Mouse (Mus musculus): ENCODE results near the gene Acot1. TPM values are rescaled to one million over a fixed set of nuclear protein-coding genes. Genes with fewer than 3 reads are reported as not detected.
"Not testable (repeated sequence)": the region's sequence is repeated elsewhere in the genome, so short reads cannot be mapped to it uniquely, and the experiment has no call there.

Acot1 gene
- polyA plus RNA-seq, 1 experiment from 2014 or later: 39.7 TPM

DNA sequence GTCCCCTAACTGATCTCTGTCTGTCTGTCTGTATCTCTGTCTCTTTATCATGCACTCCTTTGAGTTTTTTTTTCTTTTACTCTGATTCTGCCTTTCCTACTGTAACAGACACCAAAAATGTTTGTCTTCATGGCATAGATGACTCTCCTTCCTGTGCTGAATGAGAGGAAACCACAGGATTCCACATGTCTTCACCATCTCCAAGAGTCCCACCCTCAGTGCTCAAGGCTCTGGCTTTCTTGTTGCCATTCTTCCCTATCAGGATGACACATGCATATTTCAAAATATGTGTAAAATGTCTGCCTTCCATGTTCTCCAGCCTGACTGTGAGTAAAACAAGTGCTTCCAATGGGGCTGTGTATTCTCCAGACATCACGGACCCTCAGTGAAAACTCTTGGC lies 37.6 kb downstream of the Acot1 start:
- H3K27ac ChIP-seq: no peak overlapping the region
- no peak overlapping the region for H3K4me3 ChIP-seq
- ATAC-seq (ENCODE audit: insufficient number of reproducible peaks, insufficient read depth, low FRiP score, low TSS enrichment): no peak
- H3K4me2 ChIP-seq (replicated peaks): no peak overlapping the region
- no peaks in the 10 kb centered on the region for H3K4me1 ChIP-seq
- no peak overlapping the region for H3K9ac ChIP-seq
- 0 out of 2 replicates have a peak, but pooled peaks cover 6% of the 10 kb centered on the region for H3K9me3 ChIP-seq
- 91% methylated on average over 1 of the region's 1 CpGs for WGBS
- H3K36me3 ChIP-seq: no peaks in the 10 kb centered on the region
- no peaks in the 10 kb centered on the region for H3K27me3 ChIP-seq

DNA sequence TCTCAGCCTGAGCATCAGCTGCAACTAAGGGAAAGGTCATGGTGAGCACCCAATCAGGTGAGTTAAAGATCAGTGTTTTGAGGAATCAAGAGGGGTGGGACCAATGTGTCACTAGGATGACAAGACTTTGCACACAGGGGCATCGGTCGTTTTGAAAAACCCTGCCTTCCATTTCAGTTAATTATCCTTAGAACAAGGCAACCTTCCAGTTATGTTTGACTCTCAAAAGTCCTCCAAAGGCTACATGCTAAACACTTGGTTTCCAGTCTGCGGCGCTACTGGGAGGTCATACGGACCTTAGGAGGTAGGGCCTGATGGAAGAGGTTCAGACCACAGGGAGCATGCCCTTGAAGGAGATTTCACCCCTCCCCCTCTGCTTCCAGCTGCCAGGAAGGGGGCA lies 41.5 kb downstream of the Acot1 start:
- H3K36me3 ChIP-seq; H3K9ac ChIP-seq; H3K27ac ChIP-seq; ATAC-seq (ENCODE audit: insufficient number of reproducible peaks, insufficient read depth, low FRiP score, low TSS enrichment); H3K9me3 ChIP-seq; H3K4me1 ChIP-seq; H3K4me3 ChIP-seq; H3K4me2 ChIP-seq (replicated peaks): not testable (repeated sequence)
- 87% methylated on average over 5 of the region's 5 CpGs for WGBS
- peaks cover 17% of the 10 kb centered on the region; the same call in 1 of the 2 replicates for H3K27me3 ChIP-seq

DNA sequence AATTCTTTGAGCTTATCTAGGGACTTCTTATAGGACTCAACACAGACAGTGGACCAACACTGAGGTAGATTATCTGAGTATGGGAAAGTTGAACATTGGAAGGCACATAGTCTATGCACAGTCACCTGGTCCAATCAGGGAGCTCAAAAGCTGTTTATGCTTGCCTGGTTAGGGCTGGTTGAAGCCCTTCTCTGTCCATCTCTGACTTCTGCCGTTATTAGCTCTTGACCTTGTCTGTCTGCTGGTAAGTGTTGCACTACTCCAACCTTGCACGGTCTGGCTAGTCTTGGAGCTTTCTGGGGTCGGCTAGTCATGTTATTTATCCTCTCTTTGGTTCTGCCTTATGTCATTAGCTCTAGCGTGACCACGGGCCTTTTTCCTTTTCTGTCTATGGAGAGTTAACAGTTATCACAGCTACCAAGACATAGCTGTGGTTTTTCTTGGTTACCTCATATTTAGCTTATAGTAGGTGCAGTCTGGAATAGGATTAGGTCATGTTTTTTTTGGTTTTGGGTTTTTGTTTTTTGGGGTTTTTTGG lies 42.7 kb downstream of the Acot1 start, which contains the start of gene Acot3:
TSS of gene Acot3 (plus strand) at position 208 of the 538 bp plus-strand sequence.
- WGBS: 78% methylated on average over 5 of the region's 5 CpGs
- no peak for ATAC-seq (ENCODE audit: insufficient number of reproducible peaks, insufficient read depth, low FRiP score, low TSS enrichment)
- peak within 1 kb of the TSS; percentile 47; the same call in 1 of the 2 replicates for H3K4me3 ChIP-seq
- peaks cover 17% of the 10 kb centered on the region; the same call in 1 of the 2 replicates for H3K27me3 ChIP-seq
- no peaks in the 10 kb centered on the region for H3K4me1 ChIP-seq
- no peaks in the 10 kb centered on the region for H3K36me3 ChIP-seq
- no peak within 1 kb of the TSS for H3K4me2 ChIP-seq (replicated peaks)
- no peak within 1 kb of the TSS for H3K9ac ChIP-seq
- H3K9me3 ChIP-seq: 0 out of 2 replicates have a peak, but pooled peaks cover 6% of the 10 kb centered on the region
- H3K27ac ChIP-seq: no peak within 1 kb of the TSS

DNA sequence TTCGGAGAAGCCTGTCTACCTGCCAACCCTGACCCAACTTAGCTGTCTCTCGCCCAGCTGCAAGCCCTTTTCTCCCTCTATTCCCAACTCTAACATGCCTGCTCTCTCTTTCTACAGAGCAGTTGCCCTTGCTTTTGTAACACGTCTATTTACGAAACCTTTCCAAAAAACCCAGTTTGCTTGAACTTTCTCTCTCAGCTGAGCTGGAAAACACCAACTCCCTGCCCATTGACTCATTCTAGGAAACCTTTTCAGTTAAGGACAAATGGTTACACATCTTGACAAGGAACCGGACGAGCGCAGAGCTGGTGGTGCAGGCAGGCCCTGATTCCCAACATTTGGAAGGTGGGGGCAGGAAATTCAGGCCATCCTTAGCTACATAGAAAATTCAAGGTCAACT lies 43.3 kb downstream of the Acot1 start:
- H3K36me3 ChIP-seq: no peaks in the 10 kb centered on the region
- no peak overlapping the region for H3K4me3 ChIP-seq
- H3K9ac ChIP-seq: no peak overlapping the region
- no peaks in the 10 kb centered on the region for H3K4me1 ChIP-seq
- no peak overlapping the region for H3K27ac ChIP-seq
- H3K27me3 ChIP-seq: peaks cover 17% of the 10 kb centered on the region; the same call in 1 of the 2 replicates
- 0 out of 2 replicates have a peak, but pooled peaks cover 6% of the 10 kb centered on the region for H3K9me3 ChIP-seq
- no peak overlapping the region for H3K4me2 ChIP-seq (replicated peaks)
- no peak for ATAC-seq (ENCODE audit: insufficient number of reproducible peaks, insufficient read depth, low FRiP score, low TSS enrichment)
- WGBS: 85% methylated on average over 7 of the region's 7 CpGs

DNA sequence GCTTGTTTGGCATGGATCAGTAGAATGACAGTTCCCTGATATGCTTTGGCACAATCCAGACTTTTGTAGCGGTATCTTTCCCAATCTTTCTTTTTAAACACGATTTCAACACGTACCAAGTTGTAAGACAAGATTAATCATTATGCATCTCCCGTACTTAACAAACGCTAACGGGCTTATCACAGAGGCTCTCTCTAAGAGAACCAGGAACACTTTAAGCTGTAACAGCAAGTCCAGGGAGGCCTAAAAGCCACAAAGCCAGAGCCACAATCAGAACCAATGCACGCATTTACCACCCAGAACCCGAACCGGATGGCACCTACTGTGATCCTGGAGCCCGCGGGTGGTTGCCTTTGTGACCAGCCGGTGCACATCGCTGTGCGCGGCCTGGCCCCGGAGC lies 43.9 kb downstream of the Acot1 start:
- H3K27ac ChIP-seq: no peak overlapping the region

DNA sequence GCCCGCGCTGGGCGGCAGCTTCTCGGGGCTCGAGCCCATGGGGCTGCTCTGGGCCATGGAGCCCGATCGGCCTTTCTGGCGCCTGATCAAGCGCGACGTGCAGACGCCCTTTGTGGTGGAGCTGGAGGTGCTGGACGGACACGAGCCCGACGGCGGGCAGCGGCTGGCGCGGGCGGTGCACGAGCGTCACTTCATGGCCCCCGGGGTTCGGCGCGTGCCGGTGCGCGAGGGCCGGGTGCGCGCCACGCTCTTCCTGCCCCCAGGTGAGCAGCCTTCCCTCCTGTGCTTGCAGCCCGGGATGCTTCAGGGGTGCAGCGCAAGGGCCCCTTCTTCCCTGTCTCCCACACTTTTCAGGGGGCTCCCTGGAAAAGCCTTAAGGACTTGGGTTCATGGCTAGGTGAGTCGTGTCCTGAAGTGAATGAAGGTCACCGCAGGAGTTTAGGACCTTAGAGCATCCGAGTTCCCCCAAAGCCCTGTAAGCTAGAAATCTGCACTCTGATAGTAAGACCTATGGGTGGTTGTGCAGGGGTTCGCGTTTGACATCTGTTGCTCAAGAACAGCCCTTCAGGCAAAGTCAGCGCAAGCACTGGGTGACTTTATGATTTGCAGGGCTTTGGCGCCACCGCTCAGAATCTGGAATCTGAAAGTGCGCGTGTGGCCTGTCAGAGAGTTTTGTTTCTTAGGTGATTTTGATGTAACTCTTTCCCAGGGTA lies 44.5 kb downstream of the Acot1 start:
- Histone ChIP-seq H3K4me1 (no peaks in the 10 kb centered on the region), H3K36me3 (no peaks in the 10 kb centered on the region), H3K4me3 (peak overlapping the region; percentile 47), H3K27ac (no peak overlapping the region), H3K9ac (peak overlapping the region; percentile 55), H3K9me3 (no peaks in the 10 kb centered on the region), H3K27me3 (peaks cover 17% of the 10 kb centered on the region; the same call in 1 of the 2 replicates), H3K4me2 (replicated peaks) (peak overlapping the region; percentile 86)
- WGBS: 2% methylated on average over 40 of the region's 46 CpGs
- ATAC-seq (ENCODE audit: insufficient number of reproducible peaks, insufficient read depth, low FRiP score, low TSS enrichment): no peak

More for the DNA sequence above, 43.9 kb downstream of the Acot1 start:
- no peaks in the 10 kb centered on the region for H3K4me1 ChIP-seq
- H3K36me3 ChIP-seq: no peaks in the 10 kb centered on the region
- H3K4me3 ChIP-seq: peak overlapping the region; percentile 47
- peaks cover 17% of the 10 kb centered on the region; the same call in 1 of the 2 replicates for H3K27me3 ChIP-seq
- peak overlapping the region; percentile 86 for H3K4me2 ChIP-seq (replicated peaks)
- H3K9ac ChIP-seq: peak overlapping the region; percentile 21
- ATAC-seq (ENCODE audit: insufficient number of reproducible peaks, insufficient read depth, low FRiP score, low TSS enrichment): no peak
- H3K9me3 ChIP-seq: 0 out of 2 replicates have a peak, but pooled peaks cover 4% of the 10 kb centered on the region
- WGBS: 14% methylated on average over 16 of the region's 16 CpGs

DNA sequence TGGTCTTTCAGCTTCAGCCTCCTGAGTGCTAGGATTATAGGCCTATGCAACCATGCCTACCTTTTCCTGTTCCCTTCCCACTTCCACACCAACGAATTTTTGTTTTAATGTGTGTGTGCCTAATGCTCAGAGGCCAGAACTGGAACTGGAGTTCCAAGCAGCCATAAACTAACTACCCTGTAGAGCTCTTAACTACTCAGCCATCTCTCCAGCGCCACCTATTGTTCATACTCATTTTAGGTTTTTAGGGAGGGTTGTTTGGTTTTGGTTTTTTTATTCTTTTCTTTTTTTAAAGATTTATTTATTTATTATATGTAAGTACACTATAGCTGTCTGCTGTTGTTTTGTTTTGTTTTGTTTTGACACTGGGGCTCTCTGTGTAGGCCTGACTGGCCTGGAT lies 51.7 kb downstream of the Acot1 start:
- ATAC-seq (ENCODE audit: insufficient number of reproducible peaks, insufficient read depth, low FRiP score, low TSS enrichment): no peak
- Histone ChIP-seq H3K9me3 (no peaks in the 10 kb centered on the region), H3K27ac (no peak overlapping the region), H3K27me3 (no peaks in the 10 kb centered on the region), H3K4me3 (no peak overlapping the region), H3K36me3 (no peaks in the 10 kb centered on the region), H3K4me2 (replicated peaks) (no peak overlapping the region), H3K4me1 (no peaks in the 10 kb centered on the region), H3K9ac (no peak overlapping the region)
- WGBS: 33% methylated on average over 2 of the region's 2 CpGs

DNA sequence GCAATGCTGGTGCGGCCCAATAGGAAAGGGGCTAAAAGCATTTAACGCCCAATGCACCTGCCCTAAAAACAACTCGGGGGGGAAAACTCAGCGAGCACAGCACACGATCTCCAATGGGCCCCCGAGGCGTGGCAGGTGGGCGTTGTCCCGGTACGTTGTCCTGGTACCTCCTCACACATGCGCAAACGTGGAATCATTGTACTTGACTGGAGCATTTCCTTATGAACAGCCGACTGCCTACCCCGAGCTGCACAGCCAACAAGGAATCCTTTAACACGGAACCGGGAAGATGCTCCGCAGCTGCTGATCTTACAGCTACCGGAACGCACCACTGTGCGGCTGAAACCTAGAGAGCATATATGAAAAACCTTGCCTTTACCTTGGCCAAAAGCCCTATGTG lies 53.0 kb downstream of the Acot1 start:
- Histone ChIP-seq H3K36me3 (no peaks in the 10 kb centered on the region), H3K27me3 (no peaks in the 10 kb centered on the region), H3K4me2 (replicated peaks) (no peak overlapping the region), H3K4me1 (no peaks in the 10 kb centered on the region), H3K9ac (no peak overlapping the region), H3K4me3 (no peak overlapping the region), H3K27ac (no peak overlapping the region), H3K9me3 (no peaks in the 10 kb centered on the region)
- ATAC-seq (ENCODE audit: insufficient number of reproducible peaks, insufficient read depth, low FRiP score, low TSS enrichment): no peak
- 93% methylated on average over 20 of the region's 20 CpGs for WGBS

DNA sequence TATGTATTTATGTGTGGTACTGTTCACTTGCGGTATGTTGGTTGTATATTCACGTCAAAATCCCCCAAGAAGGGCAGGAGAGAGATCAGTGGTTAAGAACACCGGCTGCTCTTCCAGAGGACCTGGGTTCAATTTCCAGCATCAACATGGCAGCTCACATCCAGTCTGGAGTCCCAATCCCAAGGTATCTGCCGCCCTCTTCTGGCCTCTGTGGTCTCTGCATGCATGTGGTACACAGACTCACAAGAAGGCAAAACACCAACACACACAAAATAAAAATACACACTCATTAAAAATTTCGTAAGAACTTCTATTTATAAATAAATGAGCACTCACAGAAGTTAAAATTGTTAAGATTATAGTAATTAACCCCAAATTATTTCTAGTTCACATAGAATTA lies 53.9 kb downstream of the Acot1 start:
- Histone ChIP-seq H3K4me2 (replicated peaks) (no peak overlapping the region), H3K36me3 (no peaks in the 10 kb centered on the region), H3K9me3 (no peaks in the 10 kb centered on the region), H3K4me1 (no peaks in the 10 kb centered on the region), H3K4me3 (no peak overlapping the region), H3K27ac (no peak overlapping the region), H3K9ac (no peak overlapping the region), H3K27me3 (peaks cover 5% of the 10 kb centered on the region)
- WGBS: 71% methylated on average over 5 of the region's 5 CpGs
- no peak for ATAC-seq (ENCODE audit: insufficient number of reproducible peaks, insufficient read depth, low FRiP score, low TSS enrichment)

DNA sequence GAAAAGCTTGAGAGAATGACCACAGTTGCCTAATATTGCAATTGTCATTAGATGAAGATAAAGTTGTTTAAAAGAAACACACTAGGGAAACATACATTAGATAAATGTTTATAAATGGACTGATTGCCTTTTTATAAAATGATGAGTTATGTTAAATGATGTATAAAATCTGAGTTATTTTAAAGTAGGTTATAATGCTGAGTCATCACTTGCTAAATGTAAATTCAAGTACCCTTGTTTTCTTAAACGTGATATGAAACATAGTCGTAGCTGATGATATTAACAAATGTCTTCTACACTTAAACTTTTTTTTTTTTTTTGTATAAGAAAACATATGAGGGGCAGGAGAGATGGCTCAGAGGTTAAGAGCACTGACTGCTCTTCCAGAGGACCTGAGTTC lies 54.5 kb downstream of the Acot1 start:
- Histone ChIP-seq H3K27me3 (peaks cover 11% of the 10 kb centered on the region), H3K4me2 (replicated peaks) (no peak overlapping the region), H3K4me1 (no peaks in the 10 kb centered on the region), H3K36me3 (no peaks in the 10 kb centered on the region), H3K27ac (no peak overlapping the region), H3K4me3 (no peak overlapping the region), H3K9me3 (no peaks in the 10 kb centered on the region), H3K9ac (no peak overlapping the region)
- WGBS: 92% methylated on average over 2 of the region's 2 CpGs
- no peak for ATAC-seq (ENCODE audit: insufficient number of reproducible peaks, insufficient read depth, low FRiP score, low TSS enrichment)

DNA sequence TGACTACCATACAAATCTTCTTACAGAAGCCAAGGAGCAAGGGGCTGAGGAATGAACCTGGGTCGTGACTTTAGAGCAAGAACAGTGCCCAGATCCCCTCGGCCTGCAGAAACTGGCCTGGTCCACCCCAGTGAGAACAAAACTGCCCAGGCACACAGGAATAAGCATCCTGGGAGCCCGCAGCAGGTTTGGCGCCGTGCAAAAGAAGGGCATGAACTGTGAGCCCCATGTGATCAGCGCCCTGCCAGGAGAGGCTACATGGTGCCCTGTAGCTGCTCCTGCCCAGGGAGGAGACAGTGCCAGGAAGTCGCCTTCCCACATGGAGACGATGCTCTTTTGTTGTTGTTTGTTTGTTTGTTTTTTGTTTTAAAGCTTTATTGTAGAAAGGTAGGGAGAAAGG lies 55.3 kb downstream of the Acot1 start:
- no peak overlapping the region for H3K9ac ChIP-seq
- ATAC-seq (ENCODE audit: insufficient number of reproducible peaks, insufficient read depth, low FRiP score, low TSS enrichment): no peak
- 75% methylated on average over 8 of the region's 8 CpGs for WGBS

DNA sequence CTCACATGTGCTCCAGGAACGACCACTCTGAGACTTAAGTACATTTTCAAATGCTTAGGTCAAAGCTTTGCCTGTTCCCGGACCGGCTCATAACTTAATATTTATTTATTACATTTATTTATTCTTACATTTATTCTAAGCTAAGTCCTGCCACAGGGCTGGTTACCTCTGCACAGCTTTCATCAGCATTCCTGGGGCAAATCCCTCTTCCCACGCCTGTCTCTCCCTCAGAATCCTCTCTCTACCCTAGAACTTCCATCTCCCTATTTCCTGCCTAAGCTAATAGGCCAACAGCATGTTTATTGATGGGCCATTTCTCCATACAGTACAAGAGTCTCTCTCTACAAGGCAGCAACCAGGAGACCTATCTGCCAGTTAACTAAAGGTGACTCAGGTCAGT lies 58.5 kb downstream of the Acot1 start:
- no peak overlapping the region for H3K27ac ChIP-seq
- ATAC-seq (ENCODE audit: insufficient number of reproducible peaks, insufficient read depth, low FRiP score, low TSS enrichment): no peak
- 79% methylated on average over 4 of the region's 4 CpGs for WGBS
- H3K4me1 ChIP-seq: no peaks in the 10 kb centered on the region
- peaks cover 28% of the 10 kb centered on the region for H3K27me3 ChIP-seq
- H3K36me3 ChIP-seq: no peaks in the 10 kb centered on the region
- H3K9me3 ChIP-seq: no peaks in the 10 kb centered on the region
- no peak overlapping the region for H3K9ac ChIP-seq
- no peak overlapping the region for H3K4me2 ChIP-seq (replicated peaks)
- H3K4me3 ChIP-seq: no peak overlapping the region

More for the DNA sequence above, 55.3 kb downstream of the Acot1 start:
- no peaks in the 10 kb centered on the region for H3K9me3 ChIP-seq
- peaks cover 17% of the 10 kb centered on the region for H3K27me3 ChIP-seq
- H3K4me2 ChIP-seq (replicated peaks): no peak overlapping the region
- no peaks in the 10 kb centered on the region for H3K36me3 ChIP-seq
- H3K27ac ChIP-seq: no peak overlapping the region
- no peaks in the 10 kb centered on the region for H3K4me1 ChIP-seq
- H3K4me3 ChIP-seq: no peak overlapping the region

Data from embryonic facial prominence, embryonic 12.5 days (tissue).